Mouse (Mus musculus): ENCODE results near the gene Ocel1. TPM values are rescaled to one million over a fixed set of nuclear protein-coding genes. Genes with fewer than 3 reads are reported as not detected.

Ocel1 gene
- polyA plus RNA-seq, 1 experiment: 13.6 TPM

- no peak overlapping the region for H3K27ac ChIP-seq (ENCODE audit: insufficient read depth, low read length)
- TF ChIP-seq CTCF (IDR thresholded peaks at IDR 0.05; ENCODE audit: extremely low read depth, insufficient read depth, low read length) (no peak), POLR2A (IDR thresholded peaks at IDR 0.05; ENCODE audit: extremely low read depth, insufficient read depth, low read length) (no peak)
These were observed 5.4 kb downstream of the Ocel1 start for GRCm38 (mm10) chr8:71376423-71377030.

GRCm38 (mm10) chr8:71379008-71379407 lies 7.9 kb downstream of the Ocel1 start:
- no peak for TF ChIP-seq CTCF (IDR thresholded peaks at IDR 0.05; ENCODE audit: extremely low read depth, insufficient read depth, low read length)
- no peak for TF ChIP-seq POLR2A (IDR thresholded peaks at IDR 0.05; ENCODE audit: extremely low read depth, insufficient read depth, low read length)
- no peak overlapping the region for H3K4me3 ChIP-seq (ENCODE audit: insufficient read depth, low read length)
- 0 out of 2 replicates have a peak, but pooled peaks cover 2% of the 10 kb centered on the region for H3K4me1 ChIP-seq (ENCODE audit: control insufficient read depth, insufficient read depth, low read length)
- no peak overlapping the region for H3K27ac ChIP-seq (ENCODE audit: insufficient read depth, low read length)

More at GRCm38 (mm10) chr8:71376423-71377030, 5.4 kb downstream of the Ocel1 start:
- H3K4me1 ChIP-seq (ENCODE audit: control insufficient read depth, insufficient read depth, low read length): 0 out of 2 replicates have a peak, but pooled peaks cover 2% of the 10 kb centered on the region
- H3K4me3 ChIP-seq (ENCODE audit: insufficient read depth, low read length): 0 out of 2 replicates have a peak overlapping the region, but pooled peaks have one; percentile 25

- H3K4me1 ChIP-seq (ENCODE audit: control insufficient read depth, insufficient read depth, low read length): 0 out of 2 replicates have a peak, but pooled peaks cover 2% of the 10 kb centered on the region
- H3K4me3 ChIP-seq (ENCODE audit: insufficient read depth, low read length): peak overlapping the region; percentile 76; the same call in 1 of the 2 replicates
- TF ChIP-seq CTCF (IDR thresholded peaks at IDR 0.05; ENCODE audit: extremely low read depth, insufficient read depth, low read length) (no peak), POLR2A (IDR thresholded peaks at IDR 0.05; ENCODE audit: extremely low read depth, insufficient read depth, low read length) (no peak)
- H3K27ac ChIP-seq (ENCODE audit: insufficient read depth, low read length): no peak overlapping the region
These were observed 8.5 kb downstream of the Ocel1 start for GRCm38 (mm10) chr8:71379512-71380075.

GRCm38 (mm10) chr8:71380178-71381171 lies 9.4 kb downstream of the Ocel1 start:
- TF ChIP-seq CTCF (IDR thresholded peaks at IDR 0.05; ENCODE audit: extremely low read depth, insufficient read depth, low read length) (no peak), POLR2A (IDR thresholded peaks at IDR 0.05; ENCODE audit: extremely low read depth, insufficient read depth, low read length) (no peak)
- no peak overlapping the region for H3K27ac ChIP-seq (ENCODE audit: insufficient read depth, low read length)
- H3K4me3 ChIP-seq (ENCODE audit: insufficient read depth, low read length): peak overlapping the region; percentile 76
- H3K4me1 ChIP-seq (ENCODE audit: control insufficient read depth, insufficient read depth, low read length): 0 out of 2 replicates have a peak, but pooled peaks cover 2% of the 10 kb centered on the region

- Histone ChIP-seq H3K4me3 (ENCODE audit: insufficient read depth, low read length) (peak within 1 kb of the TSS; percentile 76), H3K27ac (ENCODE audit: insufficient read depth, low read length) (peak within 1 kb of the TSS; percentile 92), H3K4me1 (ENCODE audit: control insufficient read depth, insufficient read depth, low read length) (no peaks in the 10 kb centered on the region)
- no peak for TF ChIP-seq POLR2A (IDR thresholded peaks at IDR 0.05; ENCODE audit: extremely low read depth, insufficient read depth, low read length)
- TF ChIP-seq CTCF (IDR thresholded peaks at IDR 0.05; ENCODE audit: extremely low read depth, insufficient read depth, low read length): no peak
These were observed 10.4 kb downstream of the Ocel1 start, which contains the start of gene Nr2f6 for GRCm38 (mm10) chr8:71381421-71381970. Gene Nr2f6, minus strand, starts transcription at chr8:71381960.

GRCm38 (mm10) chr8:71381971-71382961 lies 11.2 kb downstream of the Ocel1 start:
- Histone ChIP-seq H3K27ac (ENCODE audit: insufficient read depth, low read length) (0 out of 2 replicates have a peak overlapping the region, but pooled peaks have one; percentile 45), H3K4me1 (ENCODE audit: control insufficient read depth, insufficient read depth, low read length) (no peaks in the 10 kb centered on the region), H3K4me3 (ENCODE audit: insufficient read depth, low read length) (peak overlapping the region; percentile 76)
- TF ChIP-seq POLR2A (IDR thresholded peaks at IDR 0.05; ENCODE audit: extremely low read depth, insufficient read depth, low read length): no peak
- no peak for TF ChIP-seq CTCF (IDR thresholded peaks at IDR 0.05; ENCODE audit: extremely low read depth, insufficient read depth, low read length)

GRCm38 (mm10) chr8:71383396-71383795 lies 12.3 kb downstream of the Ocel1 start:
- TF ChIP-seq POLR2A (IDR thresholded peaks at IDR 0.05; ENCODE audit: extremely low read depth, insufficient read depth, low read length) (no peak), CTCF (IDR thresholded peaks at IDR 0.05; ENCODE audit: extremely low read depth, insufficient read depth, low read length) (no peak)
- no peak overlapping the region for H3K4me3 ChIP-seq (ENCODE audit: insufficient read depth, low read length)
- no peak overlapping the region for H3K27ac ChIP-seq (ENCODE audit: insufficient read depth, low read length)
- no peaks in the 10 kb centered on the region for H3K4me1 ChIP-seq (ENCODE audit: control insufficient read depth, insufficient read depth, low read length)

- no peak for TF ChIP-seq CTCF (IDR thresholded peaks at IDR 0.05; ENCODE audit: extremely low read depth, insufficient read depth, low read length)
- no peak for TF ChIP-seq POLR2A (IDR thresholded peaks at IDR 0.05; ENCODE audit: extremely low read depth, insufficient read depth, low read length)
- Histone ChIP-seq H3K4me1 (ENCODE audit: control insufficient read depth, insufficient read depth, low read length) (no peaks in the 10 kb centered on the region), H3K27ac (ENCODE audit: insufficient read depth, low read length) (no peak overlapping the region), H3K4me3 (ENCODE audit: insufficient read depth, low read length) (no peak overlapping the region)
These were observed 12.8 kb downstream of the Ocel1 start for GRCm38 (mm10) chr8:71383860-71384259.

Data from cortical plate, adult 2 months (tissue).